Mouse (Mus musculus): Measurements from ENCODE around the gene Cela2a. TPM values are rescaled to one million over a fixed set of nuclear protein-coding genes. Genes with fewer than 3 reads are reported as not detected.
"Not testable (repeated sequence)": the region's sequence is repeated elsewhere in the genome, so short reads cannot be mapped to it uniquely, and the experiment has no call there.

Cela2a gene
- total RNA-seq, 2 experiments from 2014 or later, result not detected

- DNase-seq, result no peak
Observed at GRCm38 (mm10) chr4:141781201-141781985, 44.6 kb downstream of the Cela2a start.

GRCm38 (mm10) chr4:141779828-141780227 is 46.1 kb downstream of the Cela2a start:
- intact Hi-C loops (cut with DNase I; ENCODE audit: low total_unique reads), result no loop called here
- DNase-seq, result no peak

More at GRCm38 (mm10) chr4:141781201-141781985, 44.6 kb downstream of the Cela2a start:
- intact Hi-C loops (cut with DNase I; ENCODE audit: low total_unique reads), result no loop called here

- intact Hi-C loops (cut with DNase I; ENCODE audit: low total_unique reads); DNase-seq: not testable (repeated sequence)
Observed at GRCm38 (mm10) chr4:141773019-141773418, 52.9 kb downstream of the Cela2a start.

GRCm38 (mm10) chr4:141771823-141772222 is 54.1 kb downstream of the Cela2a start:
- no peak for DNase-seq
- intact Hi-C loops (cut with DNase I; ENCODE audit: low total_unique reads), result no loop called here

- intact Hi-C loops (cut with DNase I; ENCODE audit: low total_unique reads), result no loop called here
Observed at GRCm38 (mm10) chr4:141769501-141770160, 56.3 kb downstream of the Cela2a start.

GRCm38 (mm10) chr4:141767353-141768036 is 58.5 kb downstream of the Cela2a start:
- intact Hi-C loops (cut with DNase I; ENCODE audit: low total_unique reads), result no loop called here
- peak; percentile 40 for DNase-seq

More at GRCm38 (mm10) chr4:141769501-141770160, 56.3 kb downstream of the Cela2a start:
- no peak for DNase-seq

- no peak for DNase-seq
- intact Hi-C loops (cut with DNase I; ENCODE audit: low total_unique reads), result no loop called here
Observed at GRCm38 (mm10) chr4:141766668-141767352, 59.1 kb downstream of the Cela2a start.

- intact Hi-C loops (cut with DNase I; ENCODE audit: low total_unique reads), result no loop called here
- no peak for DNase-seq
Observed at GRCm38 (mm10) chr4:141766316-141766667, 59.7 kb downstream of the Cela2a start.

GRCm38 (mm10) chr4:141765008-141765407 is 61.0 kb downstream of the Cela2a start:
- DNase-seq, result no peak
- intact Hi-C loops (cut with DNase I; ENCODE audit: low total_unique reads), result no loop called here

Other genes starting within 250 kb of the Cela2a start
- 1 to 10 TPM; 2.5 to 3.9 TPM for gene Fblim1, start 220.1 kb downstream of the Cela2a start, total RNA-seq (2021)
- gene Tmem82, start 207.5 kb downstream of the Cela2a start, total RNA-seq (2021), result 1 to 10 TPM in 1 of 2 experiments, under 1 TPM in 1; 0.66 to 1.8 TPM
- 10 to 100 TPM in 1 of 2 experiments, 1 to 10 TPM in 1; 9.0 to 17.7 TPM for gene Slc25a34, start 202.3 kb downstream of the Cela2a start, total RNA-seq (2021)
- gene Plekhm2, start 161.3 kb downstream of the Cela2a start, total RNA-seq (2021), result 10 to 100 TPM; 22.2 to 27.7 TPM
- gene Rsc1a1, start 140.6 kb downstream of the Cela2a start, total RNA-seq (2021), result 1 to 10 TPM; 6.0 TPM
- gene Ddi2, start 102.7 kb downstream of the Cela2a start, total RNA-seq (2021), result 10 to 100 TPM; 35.0 to 37.6 TPM
- gene Agmat, start 79.5 kb downstream of the Cela2a start, total RNA-seq (2021), result under 1 TPM in 1 of 2 experiments, not detected in 1; 0.82 TPM
- 1 to 10 TPM; 8.6 to 9.4 TPM for gene Dnajc16, start 35.2 kb downstream of the Cela2a start, total RNA-seq (2021)
- gene Casp9, start 32.5 kb downstream of the Cela2a start, total RNA-seq (2021), result 1 to 10 TPM; 3.7 to 4.8 TPM
- not detected for gene Ctrc, start 20.2 kb upstream of the Cela2a start, total RNA-seq (2021)
- gene Efhd2, start 48.8 kb upstream of the Cela2a start, total RNA-seq (2021), result 10 to 100 TPM; 13.8 to 17.6 TPM
- 1 to 10 TPM; 1.4 to 1.7 TPM for gene Fhad1, start 188.9 kb upstream of the Cela2a start, total RNA-seq (2021)